Mouse (Mus musculus): ENCODE results near the gene Fgfr2. TPM values are rescaled to one million over a fixed set of nuclear protein-coding genes. Genes with fewer than 3 reads are reported as not detected.
A peak's percentile ranks its signal among the peaks of the same experiment; 100 is the strongest.

The Fgfr2 gene
- polyA plus RNA-seq, 1 experiment, result 114 TPM

DNA sequence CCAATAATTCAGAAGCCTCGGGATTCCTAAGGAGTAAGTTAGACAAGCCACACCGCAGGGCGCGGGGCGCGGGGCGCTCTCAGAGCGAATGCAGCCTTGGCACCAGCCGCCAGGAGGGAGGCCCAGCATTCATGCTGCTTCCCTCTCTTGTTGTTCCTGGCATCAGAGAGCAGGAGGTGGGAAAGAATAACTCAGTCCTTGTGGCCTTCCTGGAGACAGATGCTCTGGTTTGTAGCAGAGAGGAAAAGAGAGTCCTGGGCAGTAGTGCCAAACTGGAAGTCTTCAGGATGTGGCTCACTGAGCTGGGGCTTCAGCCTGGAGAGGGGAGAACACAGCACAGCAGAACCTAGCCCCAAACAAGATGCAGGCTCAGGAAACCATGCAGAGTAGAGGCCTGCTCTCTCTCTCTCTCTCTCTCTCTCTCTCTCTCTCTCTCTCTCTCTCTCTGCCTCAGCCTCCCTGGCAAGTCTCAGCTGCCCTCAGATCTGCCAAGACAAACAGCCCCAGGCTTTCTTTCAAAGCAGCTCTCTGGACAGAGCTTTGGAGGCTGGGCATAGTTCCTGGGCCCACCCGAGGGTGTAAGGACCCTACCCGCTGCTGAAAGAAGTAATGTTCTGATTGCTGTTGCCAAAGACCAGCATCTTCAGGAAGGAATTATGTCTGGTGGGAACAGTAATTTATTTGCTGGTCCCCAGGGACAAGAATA lies 2790.5 kb downstream of the Fgfr2 start:
- Histone ChIP-seq H3K4me3 (replicated peaks; ENCODE audit: extremely low read depth, low read depth, low read length) (no peak overlapping the region), H3K4me1 (ENCODE audit: control insufficient read depth, insufficient read depth, low read length) (no peaks in the 10 kb centered on the region)
- no peak for DNase-seq
- 67% methylated on average over 11 of the region's 11 CpGs for WGBS
- TF ChIP-seq CTCF (IDR thresholded peaks at IDR 0.05; ENCODE audit: insufficient read depth, low read length), result no peak
- no peak for TF ChIP-seq POLR2A (IDR thresholded peaks at IDR 0.05; ENCODE audit: borderline replicate concordance, extremely low read depth, low read depth, low read length)

- 22% methylated on average over 15 of the region's 15 CpGs for whole genome bisulfite sequencing
- no peak for TF ChIP-seq CTCF (IDR thresholded peaks at IDR 0.05; ENCODE audit: insufficient read depth, low read length)
- no peak for TF ChIP-seq POLR2A (IDR thresholded peaks at IDR 0.05; ENCODE audit: borderline replicate concordance, extremely low read depth, low read depth, low read length)
- Histone ChIP-seq H3K4me3 (replicated peaks; ENCODE audit: extremely low read depth, low read depth, low read length) (no peak overlapping the region), H3K4me1 (ENCODE audit: control insufficient read depth, insufficient read depth, low read length) (no peaks in the 10 kb centered on the region)
- no peak for DNase-seq
Measured at GRCm38 (mm10) chr7:130327603-130328365, 2795.4 kb downstream of the Fgfr2 start.

DNA sequence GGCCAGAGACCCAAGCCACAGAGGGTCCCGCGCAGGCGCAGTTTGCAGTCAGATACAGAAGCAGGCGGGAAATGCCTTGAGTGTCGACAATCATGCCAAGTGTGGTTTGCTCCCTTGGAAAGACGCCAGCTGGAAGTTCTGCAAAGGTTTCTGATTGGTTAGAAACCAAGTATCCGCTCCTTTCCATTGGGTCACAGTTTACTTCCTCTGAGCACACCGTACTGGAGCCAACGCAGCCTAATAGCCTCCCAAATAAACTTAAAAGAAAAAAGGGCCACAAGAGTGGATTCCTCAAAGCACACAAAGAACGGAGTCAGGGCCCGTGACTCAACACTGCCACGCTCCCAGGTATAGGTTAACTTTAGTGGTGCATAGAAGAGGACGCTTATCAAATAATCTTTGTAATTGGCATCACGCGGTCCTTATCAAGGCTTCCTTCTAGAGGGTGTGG lies 2797.1 kb downstream of the Fgfr2 start:
- H3K4me3 ChIP-seq (replicated peaks; ENCODE audit: extremely low read depth, low read depth, low read length), result no peak overlapping the region
- peak; percentile 64 for DNase-seq
- no peaks in the 10 kb centered on the region for H3K4me1 ChIP-seq (ENCODE audit: control insufficient read depth, insufficient read depth, low read length)
- WGBS, result 32% methylated on average over 15 of the region's 15 CpGs
- no peak for TF ChIP-seq CTCF (IDR thresholded peaks at IDR 0.05; ENCODE audit: insufficient read depth, low read length)
- TF ChIP-seq POLR2A (IDR thresholded peaks at IDR 0.05; ENCODE audit: borderline replicate concordance, extremely low read depth, low read depth, low read length), result no peak

- no peak for DNase-seq
- Histone ChIP-seq H3K4me3 (replicated peaks; ENCODE audit: extremely low read depth, low read depth, low read length) (no peak overlapping the region), H3K4me1 (ENCODE audit: control insufficient read depth, insufficient read depth, low read length) (no peaks in the 10 kb centered on the region)
- WGBS, result 72% methylated on average over 14 of the region's 14 CpGs
- TF ChIP-seq CTCF (IDR thresholded peaks at IDR 0.05; ENCODE audit: insufficient read depth, low read length) (no peak), POLR2A (IDR thresholded peaks at IDR 0.05; ENCODE audit: borderline replicate concordance, extremely low read depth, low read depth, low read length) (no peak)
Measured at GRCm38 (mm10) chr7:130324716-130325401, 2798.3 kb downstream of the Fgfr2 start.

GRCm38 (mm10) chr7:130323766-130324165 lies 2799.4 kb downstream of the Fgfr2 start:
- no peak for DNase-seq
- TF ChIP-seq CTCF (IDR thresholded peaks at IDR 0.05; ENCODE audit: insufficient read depth, low read length) (no peak), POLR2A (IDR thresholded peaks at IDR 0.05; ENCODE audit: borderline replicate concordance, extremely low read depth, low read depth, low read length) (no peak)
- Histone ChIP-seq H3K4me3 (replicated peaks; ENCODE audit: extremely low read depth, low read depth, low read length) (no peak overlapping the region), H3K4me1 (ENCODE audit: control insufficient read depth, insufficient read depth, low read length) (no peaks in the 10 kb centered on the region; the same call in 1 of the 2 replicates)
- 86% methylated on average over 4 of the region's 4 CpGs for WGBS

DNA sequence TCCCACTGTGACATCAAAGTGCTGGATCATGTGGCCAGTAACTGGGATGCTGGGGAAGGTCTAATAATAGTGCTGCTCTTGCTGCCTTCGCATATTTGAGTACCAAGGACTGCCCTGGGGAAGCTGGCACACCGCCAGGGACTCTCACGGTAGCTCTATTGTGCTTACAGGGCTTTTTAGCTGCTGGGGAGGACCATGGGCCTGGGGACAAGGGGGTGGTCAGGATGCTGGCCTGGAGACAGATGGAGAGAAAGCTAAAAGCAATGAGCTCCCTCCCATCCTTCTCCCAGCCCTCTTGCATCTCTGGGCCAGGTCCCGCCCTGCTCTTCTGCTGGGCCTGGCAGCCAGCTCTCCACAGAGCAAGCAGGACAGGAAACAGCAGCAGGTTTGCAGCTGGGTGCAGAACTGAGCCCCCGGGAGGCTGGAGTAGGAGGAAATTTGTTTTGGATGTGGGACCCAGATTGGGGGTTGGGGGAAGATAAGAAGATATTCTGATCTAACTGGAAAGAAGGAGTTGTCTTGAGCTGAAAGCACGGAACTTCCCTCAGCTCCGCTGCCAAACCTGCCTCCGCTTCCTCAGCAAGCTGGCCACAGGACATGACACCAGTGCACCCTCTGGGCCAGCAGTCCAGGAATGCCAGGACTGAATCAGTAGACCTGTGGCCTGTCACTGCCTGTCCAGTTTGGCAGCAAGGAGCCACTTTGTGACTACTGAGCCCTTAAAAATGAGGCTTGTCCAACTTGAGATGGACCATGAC lies 2803.2 kb downstream of the Fgfr2 start:
- no peaks in the 10 kb centered on the region; the same call in 1 of the 2 replicates for H3K4me1 ChIP-seq (ENCODE audit: control insufficient read depth, insufficient read depth, low read length)
- 20% methylated on average over 8 of the region's 8 CpGs for WGBS
- TF ChIP-seq POLR2A (IDR thresholded peaks at IDR 0.05; ENCODE audit: borderline replicate concordance, extremely low read depth, low read depth, low read length) (no peak), CTCF (IDR thresholded peaks at IDR 0.05; ENCODE audit: insufficient read depth, low read length) (no peak)
- H3K4me3 ChIP-seq (replicated peaks; ENCODE audit: extremely low read depth, low read depth, low read length), result no peak overlapping the region
- DNase-seq, result peak; percentile 30

DNA sequence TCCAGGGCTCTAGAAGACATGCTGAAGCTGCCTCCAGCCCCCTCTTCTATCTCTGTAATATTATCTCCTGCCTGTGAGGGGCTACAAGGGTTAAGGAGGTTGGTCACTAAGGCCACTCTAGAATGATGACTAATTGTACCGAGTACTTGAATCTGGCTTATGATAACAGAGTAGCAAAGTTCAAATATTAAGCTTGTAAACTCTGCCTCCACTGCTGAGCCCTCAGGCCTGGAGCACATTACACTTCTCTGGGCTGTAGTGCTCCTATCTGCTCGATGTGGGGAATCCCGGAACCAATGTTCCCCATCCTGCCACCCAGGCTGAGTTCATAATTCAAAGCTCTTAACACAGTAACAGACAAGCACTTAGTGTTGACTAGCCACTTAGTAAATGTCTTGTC lies 2806.9 kb downstream of the Fgfr2 start:
- H3K4me1 ChIP-seq (ENCODE audit: control insufficient read depth, insufficient read depth, low read length), result no peaks in the 10 kb centered on the region; the same call in 1 of the 2 replicates
- DNase-seq, result no peak
- TF ChIP-seq CTCF (IDR thresholded peaks at IDR 0.05; ENCODE audit: insufficient read depth, low read length) (no peak), POLR2A (IDR thresholded peaks at IDR 0.05; ENCODE audit: borderline replicate concordance, extremely low read depth, low read depth, low read length) (no peak)
- WGBS, result 59% methylated on average over 3 of the region's 3 CpGs
- no peak overlapping the region for H3K4me3 ChIP-seq (replicated peaks; ENCODE audit: extremely low read depth, low read depth, low read length)

- no peaks in the 10 kb centered on the region; the same call in 1 of the 2 replicates for H3K4me1 ChIP-seq (ENCODE audit: control insufficient read depth, insufficient read depth, low read length)
- 58% methylated on average over 6 of the region's 6 CpGs for WGBS
- no peak overlapping the region for H3K4me3 ChIP-seq (replicated peaks; ENCODE audit: extremely low read depth, low read depth, low read length)
- DNase-seq, result no peak
- TF ChIP-seq CTCF (IDR thresholded peaks at IDR 0.05; ENCODE audit: insufficient read depth, low read length), result no peak
- TF ChIP-seq POLR2A (IDR thresholded peaks at IDR 0.05; ENCODE audit: borderline replicate concordance, extremely low read depth, low read depth, low read length), result no peak
Measured at GRCm38 (mm10) chr7:130315221-130315620, 2807.9 kb downstream of the Fgfr2 start.

DNA sequence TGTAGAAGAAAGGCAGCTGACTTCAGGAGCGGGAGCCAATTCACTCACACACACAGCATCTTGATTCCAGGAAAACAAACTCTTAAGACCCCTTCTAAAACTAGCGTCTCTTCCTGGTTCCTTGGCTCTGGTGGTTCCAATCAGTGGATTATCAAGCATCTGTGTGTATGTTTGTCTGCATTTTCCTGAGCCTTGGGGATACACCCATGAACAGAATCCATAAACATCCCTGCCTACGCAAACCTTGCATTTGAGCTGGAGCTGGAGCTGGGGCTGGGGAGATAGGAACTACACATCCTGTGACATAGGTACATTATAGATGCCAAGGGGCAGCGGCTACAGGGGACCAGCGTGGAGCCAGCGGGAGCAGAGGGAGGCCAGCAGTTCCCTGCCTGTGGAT lies 2808.5 kb downstream of the Fgfr2 start:
- TF ChIP-seq POLR2A (IDR thresholded peaks at IDR 0.05; ENCODE audit: borderline replicate concordance, extremely low read depth, low read depth, low read length) (no peak), CTCF (IDR thresholded peaks at IDR 0.05; ENCODE audit: insufficient read depth, low read length) (no peak)
- no peak for DNase-seq
- no peaks in the 10 kb centered on the region; the same call in 1 of the 2 replicates for H3K4me1 ChIP-seq (ENCODE audit: control insufficient read depth, insufficient read depth, low read length)
- no peak overlapping the region for H3K4me3 ChIP-seq (replicated peaks; ENCODE audit: extremely low read depth, low read depth, low read length)
- 67% methylated on average over 6 of the region's 6 CpGs for WGBS
